Mouse (Mus musculus): ENCODE measurements around the gene B4galt3. TPM values are rescaled to one million over a fixed set of nuclear protein-coding genes. Genes with fewer than 3 reads are reported as not detected.

Gene B4galt3
- total RNA-seq, 2 experiments from 2014 or later: 65.4 to 67.1 TPM

- DNase-seq (ENCODE audit: low spot score in 2 of 2): peak in 1 of 2 experiments; percentile 61
Measured at GRCm38 (mm10) chr1:171263185-171263611, 6.9 kb upstream of the B4galt3 start.

- DNase-seq (ENCODE audit: low spot score in 2 of 2): no peak
Measured at GRCm38 (mm10) chr1:171263666-171264461, 6.3 kb upstream of the B4galt3 start.

- DNase-seq (ENCODE audit: low spot score in 2 of 2): no peak
Measured at GRCm38 (mm10) chr1:171265971-171266744, 4.0 kb upstream of the B4galt3 start.

DNA sequence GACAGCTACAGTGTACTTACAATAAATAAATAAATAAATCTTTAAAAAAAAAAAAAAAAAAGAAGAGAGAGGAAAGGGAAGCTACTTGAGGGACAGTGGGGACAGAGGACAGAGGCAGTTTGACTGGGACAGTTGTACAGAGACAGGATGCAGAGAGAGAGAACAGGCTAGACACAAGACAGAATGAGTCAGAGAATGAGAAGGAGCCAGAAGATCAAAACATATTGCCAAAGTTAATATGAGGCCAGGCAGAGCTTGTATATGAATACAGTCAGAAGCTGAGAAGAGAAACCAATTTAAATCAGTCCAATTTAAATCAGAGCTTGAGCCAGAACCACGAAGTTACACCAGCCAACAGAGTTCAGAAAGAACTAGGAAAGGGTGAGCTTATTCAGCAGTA lies 1.8 kb upstream of the B4galt3 start:
- no peak for DNase-seq (ENCODE audit: low spot score in 2 of 2)

GRCm38 (mm10) chr1:171270573-171270900 lies 409 bp downstream of the B4galt3 start:
- DNase-seq (ENCODE audit: low spot score in 2 of 2): no peak

DNA sequence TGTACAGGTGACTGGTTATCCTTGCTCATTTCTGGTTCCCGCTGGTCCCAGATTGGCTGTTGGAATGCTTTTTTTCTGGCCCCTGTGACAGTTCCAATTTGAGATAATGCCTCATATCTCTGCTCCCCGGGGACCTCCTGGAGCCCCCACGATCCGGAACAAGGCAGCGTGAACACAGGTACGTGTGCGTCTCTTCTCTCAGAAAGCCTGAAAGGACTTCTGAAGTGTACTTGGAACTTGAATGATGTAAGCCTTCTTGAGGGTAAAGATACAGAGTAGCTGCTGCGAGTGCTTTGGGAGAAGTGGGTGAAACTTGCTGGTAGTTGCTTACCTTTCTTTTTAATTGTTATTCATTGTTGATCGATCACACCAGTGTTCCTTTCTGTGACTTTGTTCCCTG lies 1.1 kb downstream of the B4galt3 start:
- DNase-seq (ENCODE audit: low spot score in 2 of 2): no peak

DNA sequence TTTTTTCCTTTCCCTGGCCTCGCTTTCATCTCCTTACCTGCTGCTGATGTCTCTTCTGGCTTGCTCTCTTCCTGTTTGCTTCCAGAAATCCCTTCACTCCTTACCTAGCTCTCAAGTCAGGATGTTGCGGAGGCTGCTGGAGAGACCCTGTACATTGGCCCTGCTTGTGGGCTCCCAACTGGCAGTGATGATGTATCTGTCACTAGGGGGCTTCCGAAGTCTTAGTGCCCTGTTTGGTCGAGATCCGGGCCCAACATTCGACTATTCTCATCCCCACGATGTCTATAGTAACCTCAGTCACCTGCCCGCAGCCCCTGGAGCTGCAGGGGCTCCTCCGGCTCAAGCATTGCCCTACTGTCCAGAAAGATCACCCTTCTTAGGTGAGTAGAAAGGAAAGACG lies 1.5 kb downstream of the B4galt3 start:
- DNase-seq (ENCODE audit: low spot score in 2 of 2): no peak

GRCm38 (mm10) chr1:171272086-171272485 lies 2.0 kb downstream of the B4galt3 start:
- DNase-seq (ENCODE audit: low spot score in 2 of 2): no peak

- DNase-seq (ENCODE audit: low spot score in 2 of 2): no peak
Measured at GRCm38 (mm10) chr1:171274171-171274570, 4.0 kb downstream of the B4galt3 start.

- no peak for DNase-seq (ENCODE audit: low spot score in 2 of 2)
Measured at GRCm38 (mm10) chr1:171275144-171275734, 5.1 kb downstream of the B4galt3 start.

GRCm38 (mm10) chr1:171276110-171276748 lies 6.1 kb downstream of the B4galt3 start:
- no peak for DNase-seq (ENCODE audit: low spot score in 2 of 2)

DNA sequence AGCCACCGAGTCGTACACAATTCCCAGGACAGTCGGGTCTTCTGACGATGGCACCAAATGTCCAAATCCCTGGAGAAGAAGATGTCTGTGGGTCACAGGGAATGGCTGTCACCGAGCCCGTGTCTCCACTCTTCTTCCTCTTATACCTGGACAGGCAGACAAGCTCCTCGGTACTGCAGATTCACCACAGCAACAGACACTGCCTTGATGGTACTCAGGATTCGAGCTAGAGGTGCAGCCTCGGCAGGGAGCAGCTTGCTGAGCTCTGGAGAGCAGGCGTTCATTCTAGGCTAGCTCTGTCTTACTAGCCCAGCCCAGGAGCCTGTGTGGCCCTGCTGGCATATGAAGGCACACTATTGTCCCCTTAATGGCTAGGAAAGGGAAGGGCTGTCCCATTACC lies 7.6 kb downstream of the B4galt3 start:
- no peak for DNase-seq (ENCODE audit: low spot score in 2 of 2)

GRCm38 (mm10) chr1:171278436-171278835 lies 8.3 kb downstream of the B4galt3 start:
- DNase-seq (ENCODE audit: low spot score in 2 of 2): no peak

DNA sequence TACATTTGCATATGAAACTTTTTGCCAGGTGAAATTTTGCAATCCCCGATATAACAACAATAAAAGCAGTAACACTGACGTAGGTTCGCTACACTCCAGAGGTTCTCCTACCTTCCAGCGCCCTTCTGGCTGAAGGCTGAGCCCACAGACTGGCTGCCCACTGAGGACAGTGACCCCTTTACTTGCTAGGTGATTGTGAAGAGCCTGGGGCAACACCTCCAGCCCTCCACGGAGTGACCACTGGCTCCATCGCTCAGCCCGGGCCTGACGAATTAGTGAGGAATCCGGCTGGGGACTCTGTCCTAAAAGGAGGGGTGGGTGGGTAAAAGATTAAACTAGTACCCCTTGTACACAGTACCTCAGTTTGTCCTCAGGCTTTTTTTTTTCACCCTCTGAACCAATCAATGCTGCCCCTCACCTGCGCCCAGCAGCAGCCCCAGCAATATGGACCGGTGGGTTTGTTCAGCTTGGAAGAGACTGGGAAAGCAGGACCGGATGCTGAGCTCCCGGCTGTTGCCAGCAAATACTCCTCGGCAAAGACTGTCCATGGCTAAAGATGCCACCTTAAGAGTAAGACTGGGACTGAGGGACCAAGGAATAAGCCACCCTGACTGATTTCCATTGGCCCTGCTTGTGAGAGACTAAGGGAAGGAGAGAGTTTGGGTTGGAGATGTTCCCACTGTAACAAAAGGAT lies 9.0 kb downstream of the B4galt3 start:
- no peak for DNase-seq (ENCODE audit: low spot score in 2 of 2)

DNA sequence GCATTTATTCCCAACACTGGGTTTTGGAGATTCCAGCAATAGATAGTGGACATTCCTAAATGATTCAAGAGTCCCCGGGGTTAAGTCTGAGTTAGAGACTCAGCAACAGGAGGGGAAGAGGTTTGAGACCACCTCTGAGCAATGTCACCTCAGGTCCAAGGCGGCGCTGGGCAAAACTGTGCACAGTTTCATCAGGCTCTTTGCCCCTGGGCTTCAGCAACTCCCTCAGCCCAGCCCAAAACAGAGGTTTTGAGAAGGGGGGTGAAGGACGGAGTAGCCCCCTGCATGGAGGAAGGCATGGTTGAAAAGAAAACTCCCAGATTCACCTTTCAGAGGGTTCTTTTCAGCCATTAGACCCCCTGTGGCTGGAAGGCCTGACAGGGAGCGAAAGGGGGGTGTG lies 9.6 kb downstream of the B4galt3 start:
- no peak for DNase-seq (ENCODE audit: low spot score in 2 of 2)

DNA sequence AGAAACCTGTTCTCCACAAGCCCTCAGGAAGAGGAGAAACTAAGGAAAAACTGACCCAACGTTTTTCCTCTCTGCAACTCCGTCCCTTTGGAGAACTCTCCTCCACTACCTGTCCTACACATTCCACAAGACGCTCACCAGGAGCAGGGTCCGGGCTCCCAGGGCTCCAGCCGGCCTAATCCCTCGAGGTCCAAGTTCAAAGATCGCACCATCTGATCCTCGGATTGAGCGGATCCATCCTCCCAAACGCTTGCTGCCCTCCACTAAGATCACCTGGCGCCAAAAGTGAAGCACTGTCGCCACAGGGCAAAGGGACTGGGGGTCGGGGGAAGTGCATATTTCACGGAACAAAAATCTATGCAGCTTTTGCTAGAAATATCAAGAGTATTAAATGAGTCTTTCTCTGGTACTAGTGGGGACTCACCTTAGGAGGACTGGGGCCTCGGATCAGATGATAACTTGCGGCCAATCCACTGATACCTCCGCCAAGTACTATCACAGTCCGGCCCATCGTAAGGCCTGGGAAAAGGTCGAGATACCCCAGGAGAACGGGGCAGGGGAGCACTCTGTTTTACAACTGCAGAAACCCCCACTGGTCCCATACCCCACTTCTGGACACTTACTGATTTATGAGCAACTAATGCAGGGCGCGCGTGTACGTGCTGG lies 10.3 kb downstream of the B4galt3 start:
- peak in 1 of 2 experiments; percentile 8 for DNase-seq (ENCODE audit: low spot score in 2 of 2)

- peak; percentile 83 to 86 for DNase-seq (ENCODE audit: low spot score in 2 of 2)
Measured at GRCm38 (mm10) chr1:171280916-171281527, 10.9 kb downstream of the B4galt3 start, which contains the start of gene Ppox. Gene Ppox, minus strand, starts transcription at chr1:171281186.

GRCm38 (mm10) chr1:171281528-171281923 lies 11.4 kb downstream of the B4galt3 start:
- peak; percentile 79 to 85 for DNase-seq (ENCODE audit: low spot score in 2 of 2)

- peak in 1 of 2 experiments; percentile 13 for DNase-seq (ENCODE audit: low spot score in 2 of 2)
Measured at GRCm38 (mm10) chr1:171282086-171282805, 12.1 kb downstream of the B4galt3 start.
